19 mouse cellular contexts compared by ENCODE assay signal in genomic region chr2:49888346-49888745, GRCm38 (mm10).
"Had no signal": no experiment of that assay in that cellular context is flagged by ENCODE, and none has a peak within 500 bp of the region (broad histone marks: within the 10 kb centered on the region; RNA-seq: fewer than 3 reads in every experiment).

No protein-coding gene starts in this region.

- ATAC-seq: midbrain, embryonic 16.5 days had no signal

- H3K36me3 ChIP-seq: midbrain, embryonic 10.5 days; midbrain, embryonic 12.5 days; neural tube, embryonic 13.5 days; neural tube, embryonic 15.5 days; stomach, embryonic 15.5 days had no signal

- H3K27me3 ChIP-seq: midbrain, embryonic 12.5 days; neural tube, embryonic 13.5 days; neural tube, embryonic 15.5 days; stomach, embryonic 15.5 days had no signal

- H3K9me3 ChIP-seq: midbrain, embryonic 10.5 days; midbrain, embryonic 12.5 days; neural tube, embryonic 13.5 days; neural tube, embryonic 15.5 days; stomach, embryonic 15.5 days had no signal

- H3K4me2 ChIP-seq: lung, embryonic 14.5 days; midbrain, embryonic 12.5 days; neural tube, embryonic 13.5 days; neural tube, embryonic 15.5 days; stomach, embryonic 15.5 days had no signal

- DNase-seq: lung, adult 18-20 months; lung, embryonic 14.5 days; lung, postnatal 10 days; lung, postnatal 4 days; midbrain, embryonic 14.5 days; retina, postnatal 1 day; right cerebral cortex, adult 18-20 months; right cerebral cortex, postnatal 14 days; thymus, adult 2 months; thymus, postnatal 25 days; thymus, postnatal 4 days had no signal

- H3K4me1 ChIP-seq: stomach, embryonic 15.5 days had no signal

- H3K27ac ChIP-seq: midbrain, embryonic 10.5 days; midbrain, embryonic 12.5 days; neural tube, embryonic 13.5 days; neural tube, embryonic 15.5 days; stomach, embryonic 15.5 days; stomach, postnatal 0 days had no signal

- H3K4me3 ChIP-seq: midbrain, embryonic 10.5 days; midbrain, embryonic 12.5 days; myocyte; neural tube, embryonic 13.5 days; neural tube, embryonic 15.5 days; stomach, embryonic 15.5 days had no signal

- H3K9ac ChIP-seq: lung, embryonic 14.5 days; midbrain, embryonic 12.5 days; neural tube, embryonic 13.5 days; neural tube, embryonic 15.5 days; stomach, embryonic 15.5 days had no signal
